Mouse (Mus musculus): Measurements from ENCODE around the gene Elane.

Elane gene

GRCm38 (mm10) chr10:79858416-79859074 is 27.5 kb upstream of the Elane start:
- DNase-seq, result peak; percentile 70

- DNase-seq, result no peak
Observed at GRCm38 (mm10) chr10:79859116-79859515, 26.9 kb upstream of the Elane start.

- peak; percentile 25 for DNase-seq
Observed at GRCm38 (mm10) chr10:79860079-79860911, 25.8 kb upstream of the Elane start.

GRCm38 (mm10) chr10:79861230-79862048 is 24.6 kb upstream of the Elane start:
- peak; percentile 76 for DNase-seq

GRCm38 (mm10) chr10:79862049-79862788 is 23.8 kb upstream of the Elane start:
- peak; percentile 14 for DNase-seq

GRCm38 (mm10) chr10:79862925-79863324 is 23.1 kb upstream of the Elane start:
- peak; percentile 35 for DNase-seq

- DNase-seq, result peak; percentile 32
Observed at GRCm38 (mm10) chr10:79864351-79865188, 21.5 kb upstream of the Elane start.

GRCm38 (mm10) chr10:79865189-79865601 is 20.9 kb upstream of the Elane start:
- DNase-seq, result peak; percentile 17

GRCm38 (mm10) chr10:79865801-79866295 is 20.2 kb upstream of the Elane start:
- peak; percentile 73 for DNase-seq

GRCm38 (mm10) chr10:79866601-79867000 is 19.4 kb upstream of the Elane start:
- no peak for DNase-seq

GRCm38 (mm10) chr10:79871845-79872244 is 14.2 kb upstream of the Elane start:
- no peak for DNase-seq

- no peak for DNase-seq
Observed at GRCm38 (mm10) chr10:79872862-79873261, 13.2 kb upstream of the Elane start.

- DNase-seq, result no peak
Observed at GRCm38 (mm10) chr10:79873313-79873712, 12.7 kb upstream of the Elane start.

- DNase-seq, result no peak
Observed at GRCm38 (mm10) chr10:79873715-79874289, 12.2 kb upstream of the Elane start.

GRCm38 (mm10) chr10:79874290-79874862 is 11.7 kb upstream of the Elane start, which contains the start of the genes Prtn3 and Plppr3:
Gene Prtn3, plus strand, starts transcription at chr10:79874476.
Gene Plppr3, minus strand, starts transcription at chr10:79874634.
- DNase-seq, result no peak

GRCm38 (mm10) chr10:79877174-79877573 is 8.9 kb upstream of the Elane start:
- no peak for DNase-seq

GRCm38 (mm10) chr10:79877757-79878156 is 8.3 kb upstream of the Elane start:
- peak; percentile 74 for DNase-seq

- no peak for DNase-seq
Observed at GRCm38 (mm10) chr10:79879527-79879926, 6.5 kb upstream of the Elane start.

GRCm38 (mm10) chr10:79880721-79881120 is 5.3 kb upstream of the Elane start:
- DNase-seq, result no peak

GRCm38 (mm10) chr10:79881981-79882380 is 4.1 kb upstream of the Elane start:
- no peak for DNase-seq
